16 mouse cellular contexts compared by ENCODE assay signal in genomic region chr10:31551362-31551761, GRCm38 (mm10). TPM values are rescaled to one million over a fixed set of nuclear protein-coding genes. Genes with fewer than 3 reads are reported as not detected.
DNase-seq lines count a peak whose midpoint lies in the region; ATAC-seq lines count a peak whose summit lies in the region.
"Had no signal": no experiment of that assay in that cellular context is flagged by ENCODE, and none has a peak within 500 bp of the region (broad histone marks: within the 10 kb centered on the region; RNA-seq: fewer than 3 reads in every experiment).

No protein-coding gene starts in this region.

- H3K27me3 ChIP-seq in kidney, embryonic 15.5 days: no peaks in the 10 kb centered on the region
- no peaks in the 10 kb centered on the region for H3K27me3 ChIP-seq in hindbrain, embryonic 14.5 days (ENCODE audit: control insufficient read depth, insufficient read depth, low read length)
- no peaks in the 10 kb centered on the region for H3K27me3 ChIP-seq in neural tube, embryonic 15.5 days (replicated peaks)

- 49% methylated on average over 1 of the region's 1 CpGs for WGBS in kidney, embryonic 15.5 days
- 55% methylated on average over 1 of the region's 1 CpGs for WGBS in hindbrain, embryonic 14.5 days
- WGBS in neural tube, embryonic 15.5 days: 27% methylated on average over 1 of the region's 1 CpGs

- no peaks in the 10 kb centered on the region for H3K9me3 ChIP-seq in kidney, embryonic 15.5 days (replicated peaks)
- H3K9me3 ChIP-seq in hindbrain, embryonic 14.5 days (ENCODE audit: control insufficient read depth, low read length): no peaks in the 10 kb centered on the region
- H3K9me3 ChIP-seq in neural tube, embryonic 15.5 days (replicated peaks): no peaks in the 10 kb centered on the region

- H3K36me3 ChIP-seq in kidney, embryonic 15.5 days: no peaks in the 10 kb centered on the region
- no peaks in the 10 kb centered on the region for H3K36me3 ChIP-seq in hindbrain, embryonic 14.5 days (replicated peaks; ENCODE audit: control insufficient read depth, insufficient read depth)
- no peaks in the 10 kb centered on the region for H3K36me3 ChIP-seq in neural tube, embryonic 15.5 days

- no peaks in the 10 kb centered on the region for H3K4me1 ChIP-seq in kidney, embryonic 15.5 days
- peaks cover 8% of the 10 kb centered on the region; the same call in 1 of the 2 replicates for H3K4me1 ChIP-seq in hindbrain, embryonic 14.5 days (replicated peaks; ENCODE audit: control insufficient read depth, insufficient read depth, low read length)
- H3K4me1 ChIP-seq in neural tube, embryonic 15.5 days: peaks cover 3% of the 10 kb centered on the region; the same call in 1 of the 2 replicates

- H3K4me2 ChIP-seq in kidney, embryonic 15.5 days: no peak overlapping the region
- no peak overlapping the region for H3K4me2 ChIP-seq in hindbrain, embryonic 14.5 days (replicated peaks)
- H3K4me2 ChIP-seq in neural tube, embryonic 15.5 days: no peak overlapping the region

- H3K4me3 ChIP-seq in kidney, embryonic 15.5 days (replicated peaks): no peak overlapping the region
- no peak overlapping the region for H3K4me3 ChIP-seq in hindbrain, embryonic 14.5 days (replicated peaks; ENCODE audit: low read length)
- no peak overlapping the region for H3K4me3 ChIP-seq in neural tube, embryonic 15.5 days (replicated peaks)
- H3K4me3 ChIP-seq: layer of hippocampus, adult 2 months had no signal

- DNase-seq in kidney, postnatal 36 days: no peak
- peak; percentile 28 for DNase-seq in brain, adult 2 months (ENCODE audit: low read depth, low spot score)
- DNase-seq in hindbrain, embryonic 14.5 days (ENCODE audit: low spot score): peak; percentile 56
- no peak for DNase-seq in frontal cortex, postnatal 14 days (ENCODE audit: low spot score in 2 of 2)
- no peak for DNase-seq in urinary bladder, postnatal 14 days (ENCODE audit: low spot score)
- DNase-seq in T-cell, adult 2 months (ENCODE audit: low spot score): no peak
- DNase-seq: adrenal gland, postnatal 10 days; B cell, adult 2 months; cerebellum, adult 9-10 months; embryo, embryonic 11 days; kidney, adult 9 months; lung, postnatal 36 days; right cerebral cortex, postnatal 25 days had no signal

- H3K27ac ChIP-seq in kidney, embryonic 15.5 days: 0 out of 2 replicates have a peak overlapping the region, but pooled peaks have one; percentile 18
- H3K27ac ChIP-seq in hindbrain, embryonic 14.5 days: peak overlapping the region; percentile 59
- H3K27ac ChIP-seq in neural tube, embryonic 15.5 days (replicated peaks): no peak overlapping the region

- ATAC-seq in kidney, embryonic 15.5 days (replicated peaks; ENCODE audit: low FRiP score): no peak
- peak; percentile 52; the same call in 1 of the 2 replicates for ATAC-seq in hindbrain, embryonic 14.5 days (ENCODE audit: low FRiP score)
- ATAC-seq in neural tube, embryonic 15.5 days (ENCODE audit: low FRiP score): 0 out of 2 replicates have a peak, but pooled peaks have one; percentile 33

- H3K9ac ChIP-seq in kidney, embryonic 15.5 days: no peak overlapping the region
- H3K9ac ChIP-seq in hindbrain, embryonic 14.5 days: no peak overlapping the region
- no peak overlapping the region for H3K9ac ChIP-seq in neural tube, embryonic 15.5 days (replicated peaks)

RNA-seq across cellular contexts. Expression of gene Rnf217, which starts 57.6 kb away (rescaled TPM):
- 1.3 and 1.5 TPM in 2 replicates for polyA plus RNA-seq in kidney, embryonic 15.5 days (2015; fragmentation: Nextera tagmentation; extraction: Ambion mirVana)
- 3.2 and 3.4 TPM in 2 replicates for polyA plus RNA-seq in hindbrain, embryonic 14.5 days (2014; fragmentation: Nextera tagmentation; extraction: Ambion mirVana)
- polyA plus RNA-seq in neural tube, embryonic 15.5 days (2015; fragmentation: Nextera tagmentation; extraction: Ambion mirVana): 1.7 and 2.0 TPM in 2 replicates

Comparison
In these comparisons a context has a peak if more than half of its experiments do, and no peak if none do; other contexts are left out.
1. DNase-seq: peak in brain, adult 2 months (single experiment) and hindbrain, embryonic 14.5 days (single experiment); none in kidney, postnatal 36 days (0 of 2), frontal cortex, postnatal 14 days (0 of 2), urinary bladder, postnatal 14 days (single experiment) and T-cell, adult 2 months (single experiment).